Mouse (Mus musculus) retina, adult 2 months (tissue): Measurements from ENCODE around the gene Ifngr2.
"Not testable (repeated sequence)": the region's sequence is repeated elsewhere in the genome, so short reads cannot be mapped to it uniquely, and the experiment has no call there.

Experiments
- DNase-seq: peaks from one replicate; pipeline ENCODE4 v3.0.0-alpha.2; 2012; ENCODE audit warnings: low read depth, low spot score

The Ifngr2 gene

GRCm38 (mm10) chr16:91546836-91547741, at the start of gene Ifngr2:
Ifngr2 (plus strand) TSS chr16:91547072.
- no peak for DNase-seq

GRCm38 (mm10) chr16:91498041-91498440, 48.8 kb upstream of the Ifngr2 start:
- no peak for DNase-seq

- no peak for DNase-seq
These were observed 42.2 kb upstream of the Ifngr2 start for GRCm38 (mm10) chr16:91504701-91505100.

- DNase-seq: no peak
These were observed 41.7 kb upstream of the Ifngr2 start for GRCm38 (mm10) chr16:91505116-91505601.

- DNase-seq: no peak
These were observed 40.5 kb upstream of the Ifngr2 start for GRCm38 (mm10) chr16:91506396-91506795.

GRCm38 (mm10) chr16:91512161-91512787, 34.6 kb upstream of the Ifngr2 start:
- peak; percentile 61 for DNase-seq

GRCm38 (mm10) chr16:91513099-91513498, 33.8 kb upstream of the Ifngr2 start:
- DNase-seq: no peak

GRCm38 (mm10) chr16:91517020-91517419, 29.9 kb upstream of the Ifngr2 start:
- DNase-seq: no peak

GRCm38 (mm10) chr16:91522040-91522439, 24.8 kb upstream of the Ifngr2 start:
- no peak for DNase-seq

- no peak for DNase-seq
These were observed 24.2 kb upstream of the Ifngr2 start for GRCm38 (mm10) chr16:91522479-91523309.

- no peak for DNase-seq
These were observed 22.7 kb upstream of the Ifngr2 start for GRCm38 (mm10) chr16:91524206-91524605.

- DNase-seq: no peak
These were observed 20.6 kb upstream of the Ifngr2 start for GRCm38 (mm10) chr16:91526274-91526673.

GRCm38 (mm10) chr16:91527051-91527450, 19.8 kb upstream of the Ifngr2 start:
- no peak for DNase-seq

- DNase-seq: no peak
These were observed 19.4 kb upstream of the Ifngr2 start for GRCm38 (mm10) chr16:91527500-91527899.

- DNase-seq: no peak
These were observed 18.3 kb upstream of the Ifngr2 start for GRCm38 (mm10) chr16:91528578-91528977.

- DNase-seq: not testable (repeated sequence)
These were observed 16.0 kb upstream of the Ifngr2 start for GRCm38 (mm10) chr16:91530830-91531229.

- DNase-seq: no peak
These were observed 15.0 kb upstream of the Ifngr2 start for GRCm38 (mm10) chr16:91531856-91532255.

- no peak for DNase-seq
These were observed 14.4 kb upstream of the Ifngr2 start for GRCm38 (mm10) chr16:91532429-91532828.

GRCm38 (mm10) chr16:91533097-91534001, 13.5 kb upstream of the Ifngr2 start:
- DNase-seq: no peak

- DNase-seq: peak; percentile 68
These were observed 12.4 kb upstream of the Ifngr2 start for GRCm38 (mm10) chr16:91534477-91534876.

- DNase-seq: no peak
These were observed 12.0 kb upstream of the Ifngr2 start for GRCm38 (mm10) chr16:91534888-91535287.
